Mouse (Mus musculus): ENCODE data around the gene Prdm1. TPM values are rescaled to one million over a fixed set of nuclear protein-coding genes. Genes with fewer than 3 reads are reported as not detected.

The Prdm1 gene
- polyA plus RNA-seq (2012; rRNA removed; ENCODE audit: low replicate concordance): 2.0 and 19.3 TPM in 2 replicates

GRCm38 (mm10) chr10:44528291-44529082, at the start of gene Prdm1:
Gene Prdm1 (minus strand): TSS chr10:44528501.

